Mouse (Mus musculus) thymus, postnatal 4 days (tissue): ENCODE data around the gene Hist1h1a.
"Not testable (repeated sequence)": the region's sequence is repeated elsewhere in the genome, so short reads cannot be mapped to it uniquely, and the experiment has no call there.

Source experiments
- DNase-seq: peaks from one replicate; pipeline ENCODE4 v3.0.0; 2021

Gene Hist1h1a

DNA sequence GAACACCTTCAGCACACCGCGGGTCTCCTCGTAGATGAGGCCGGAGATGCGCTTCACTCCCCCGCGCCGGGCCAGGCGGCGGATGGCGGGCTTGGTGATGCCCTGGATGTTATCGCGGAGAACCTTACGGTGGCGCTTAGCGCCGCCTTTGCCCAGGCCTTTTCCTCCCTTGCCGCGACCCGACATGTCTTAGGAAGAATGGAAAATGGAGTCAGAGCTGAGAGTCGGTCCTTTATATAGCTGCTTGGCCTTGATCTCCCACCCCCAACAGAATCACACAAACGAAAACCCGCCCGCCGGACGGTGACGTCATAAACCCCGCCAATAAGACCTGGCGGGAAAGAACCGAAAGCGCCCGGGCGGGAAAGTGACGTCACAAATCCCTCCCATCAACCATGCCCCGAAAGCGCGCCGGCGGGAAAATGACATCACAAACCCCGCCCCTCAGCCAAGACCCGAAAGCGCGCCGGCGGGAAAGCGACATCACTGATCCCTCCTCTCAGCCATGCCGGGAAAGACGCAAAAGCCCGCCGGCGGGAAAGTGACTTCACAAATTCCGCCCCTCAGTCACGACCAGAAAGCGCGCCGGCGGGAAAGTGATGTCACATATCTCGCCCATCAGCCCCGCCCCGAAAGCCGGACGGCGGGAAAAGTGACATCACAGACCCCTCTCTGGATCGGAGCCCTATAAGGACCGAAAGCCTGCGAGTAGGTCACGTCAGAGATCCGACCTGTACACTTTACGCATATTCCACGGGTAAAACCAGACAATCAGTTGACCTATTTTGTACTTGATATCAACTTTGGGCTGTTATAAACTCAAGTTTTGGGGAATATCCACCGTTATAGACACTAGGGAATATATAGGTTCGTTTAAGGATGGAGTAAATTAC, 2.2 kb upstream of the Hist1h1a start, which contains the start of gene Hist1h4a:
TSS of gene Hist1h4a (minus strand) at position 259 of the 893 bp plus-strand sequence.
- DNase-seq = peak; percentile 99

DNA sequence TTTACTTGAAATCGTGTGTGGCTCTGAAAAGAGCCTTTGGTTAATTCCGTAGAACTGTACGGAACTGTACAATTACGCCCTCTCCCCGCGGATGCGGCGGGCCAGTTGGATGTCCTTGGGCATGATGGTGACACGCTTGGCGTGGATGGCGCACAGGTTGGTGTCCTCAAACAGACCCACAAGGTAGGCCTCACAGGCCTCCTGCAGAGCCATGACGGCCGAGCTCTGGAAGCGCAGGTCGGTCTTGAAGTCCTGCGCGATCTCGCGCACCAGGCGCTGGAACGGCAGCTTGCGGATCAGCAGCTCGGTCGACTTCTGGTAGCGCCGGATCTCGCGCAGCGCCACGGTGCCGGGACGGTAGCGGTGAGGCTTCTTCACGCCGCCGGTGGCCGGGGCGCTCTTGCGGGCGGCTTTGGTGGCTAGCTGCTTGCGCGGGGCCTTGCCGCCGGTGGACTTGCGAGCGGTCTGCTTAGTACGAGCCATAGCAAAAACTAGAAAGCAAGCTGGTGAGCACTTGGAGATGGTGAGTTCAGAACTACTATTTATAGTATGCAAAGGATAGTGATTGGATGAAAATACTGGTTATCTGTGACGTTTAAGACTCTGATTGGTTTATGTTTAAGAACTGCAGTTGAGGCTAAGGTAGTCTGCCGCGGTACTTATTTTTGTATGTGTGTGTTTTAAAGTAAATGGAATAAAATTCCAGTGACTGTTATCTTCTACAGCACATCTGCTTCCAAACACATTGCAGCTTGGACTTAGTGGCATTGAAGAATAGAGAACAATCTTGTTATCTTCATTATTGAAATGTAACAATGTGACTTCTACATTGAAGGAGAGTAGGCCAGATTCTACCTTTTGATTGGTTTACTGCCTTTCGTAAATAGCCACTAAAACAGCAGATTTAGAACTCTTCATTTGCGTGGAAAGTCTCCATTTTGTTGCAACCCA, 1.3 kb upstream of the Hist1h1a start, which contains the start of gene Hist1h3a:
TSS of gene Hist1h3a (minus strand) at position 516 of the 951 bp plus-strand sequence.
- DNase-seq = peak; percentile 72

DNA sequence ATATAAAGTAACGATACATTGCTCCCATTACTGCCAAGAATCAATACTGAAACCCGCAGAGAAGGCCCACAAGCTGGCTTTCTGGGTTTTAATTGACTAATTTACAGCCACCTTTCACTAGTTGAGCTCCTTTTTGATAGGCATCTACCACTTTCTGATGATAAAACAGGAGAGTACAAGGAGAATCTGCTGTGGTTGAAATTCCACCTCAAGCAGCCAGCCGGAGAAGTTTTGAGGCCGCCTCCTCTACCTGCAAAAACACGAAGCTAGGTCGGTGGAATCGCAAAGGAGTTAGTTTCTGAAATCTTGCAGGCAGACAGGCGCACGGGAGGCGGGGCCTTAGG, 252 bp upstream of the Hist1h1a start:
- DNase-seq = no peak

DNA sequence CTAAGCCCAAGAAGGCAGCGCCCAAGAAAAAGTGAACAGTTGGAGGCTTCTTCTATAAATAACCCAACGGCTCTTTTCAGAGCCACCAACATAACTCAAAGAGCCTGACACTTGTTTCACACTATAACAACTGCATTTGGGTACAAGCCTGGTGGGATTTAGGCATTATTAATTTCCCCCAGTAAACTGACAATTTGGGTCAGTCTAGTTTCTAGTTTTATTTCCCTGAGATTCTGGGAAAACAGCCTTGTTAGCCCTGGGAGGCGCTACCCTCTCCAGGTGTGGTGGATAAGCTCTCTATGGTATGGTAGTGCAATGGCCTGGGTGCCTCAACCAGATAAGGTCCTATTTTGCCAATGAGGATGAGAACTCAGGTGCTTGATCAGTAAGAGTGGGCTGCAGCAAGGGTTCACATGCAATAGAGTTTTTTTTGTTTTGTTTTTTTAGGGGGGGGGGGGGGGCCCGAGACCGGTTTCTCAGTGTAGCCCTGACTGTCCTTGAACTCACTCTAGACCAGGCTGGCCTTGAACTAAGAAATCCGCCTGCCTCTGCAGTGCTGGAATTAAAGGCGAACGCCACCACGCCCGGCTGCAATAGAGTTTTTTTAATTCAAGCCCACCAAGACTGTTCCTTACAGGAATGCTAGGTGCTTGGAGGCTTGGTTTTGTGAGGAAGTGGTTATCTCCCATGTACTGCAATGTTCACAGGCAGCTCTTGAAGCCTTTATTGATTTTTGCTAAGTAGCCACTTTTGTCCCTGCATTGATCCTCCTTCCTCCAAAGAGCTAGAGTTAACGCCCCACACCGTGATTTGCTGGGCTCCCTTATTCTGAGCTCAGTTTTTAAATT, 1.1 kb downstream of the Hist1h1a start:
- peak; percentile 21 for DNase-seq

DNA sequence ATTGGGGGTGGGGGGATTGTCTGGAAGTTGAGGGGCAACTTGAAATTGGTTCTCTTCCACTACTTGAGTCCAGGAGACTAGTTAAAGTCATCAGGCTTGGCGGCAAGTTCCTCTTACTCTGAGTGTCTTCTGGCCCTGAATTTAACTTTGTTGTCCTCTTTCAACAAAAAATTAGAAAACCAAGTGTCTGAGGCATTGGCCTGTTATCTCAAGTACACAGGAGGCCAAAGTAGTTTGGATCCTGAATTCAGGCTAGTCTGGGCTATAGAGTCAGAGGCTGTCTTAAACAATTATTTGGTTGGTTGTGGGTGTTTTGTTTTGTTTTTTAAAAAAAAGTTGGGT, 1.7 kb downstream of the Hist1h1a start:
- no peak for DNase-seq

DNA sequence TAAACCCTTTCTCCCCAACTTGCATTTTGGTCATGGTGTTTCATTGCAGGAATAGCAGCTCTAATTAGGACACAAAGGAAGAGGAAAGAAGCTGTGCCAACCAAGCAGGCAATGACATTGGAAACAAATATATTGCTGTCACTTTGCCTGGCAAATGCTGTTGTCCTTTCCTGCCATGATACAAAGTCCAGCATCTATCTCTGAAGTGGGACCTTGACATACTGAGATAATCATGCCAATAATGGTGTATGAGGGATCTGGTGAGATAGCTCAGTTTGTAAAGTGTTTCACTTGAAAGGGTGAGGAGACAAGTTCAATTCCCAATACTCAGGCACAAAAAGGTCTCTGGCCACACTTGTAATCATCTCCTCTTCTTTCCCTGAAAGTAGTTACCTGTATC, 3.3 kb downstream of the Hist1h1a start:
- DNase-seq = no peak

DNA sequence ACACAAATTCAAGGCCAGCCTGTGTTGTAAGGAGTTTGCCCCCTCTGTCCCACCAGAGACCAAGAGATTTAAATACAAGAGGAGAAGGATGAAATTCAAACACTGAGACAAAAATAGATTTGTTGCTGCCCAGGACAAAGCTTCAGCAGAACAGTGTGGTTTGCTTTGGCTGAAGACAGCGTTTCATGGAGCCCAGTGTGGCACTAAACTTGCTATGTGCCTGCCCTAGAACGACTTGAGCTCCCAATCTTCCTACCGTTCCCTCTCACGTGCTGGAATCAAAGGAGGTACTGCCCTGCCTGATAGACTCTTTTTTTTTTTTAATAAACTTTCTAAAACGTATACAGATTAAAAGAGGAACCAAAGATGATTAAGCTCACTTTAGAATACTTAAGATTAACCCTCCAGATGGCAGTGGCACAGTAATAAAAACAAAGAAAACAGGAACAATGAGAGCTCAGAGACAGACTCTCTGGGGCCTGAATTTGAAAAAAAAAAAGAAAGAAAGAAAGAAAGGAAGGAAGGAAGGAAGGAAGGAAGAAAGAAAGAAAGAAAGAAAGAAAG, 5.5 kb downstream of the Hist1h1a start:
- no peak for DNase-seq

DNA sequence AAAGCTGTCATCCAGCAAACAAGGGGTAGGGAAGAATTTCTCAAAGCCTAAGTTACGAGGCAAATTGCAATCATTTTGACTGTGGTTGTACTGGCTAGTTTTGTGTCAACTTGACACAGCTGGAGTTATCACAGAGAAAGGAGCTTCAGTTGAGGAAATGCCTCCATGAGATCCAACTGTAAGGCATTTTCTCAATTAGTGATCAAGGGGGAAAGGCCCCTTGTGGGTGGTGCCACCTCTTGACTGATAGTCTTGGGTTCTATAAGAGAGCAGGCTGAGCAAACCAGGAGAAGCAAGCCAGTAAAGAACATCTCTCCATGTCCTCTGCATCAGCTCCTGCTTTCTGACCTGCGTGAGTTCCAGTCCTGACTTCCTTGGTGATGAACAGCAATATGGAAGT, 6.1 kb downstream of the Hist1h1a start, which contains the start of gene Trim38:
TSS of gene Trim38 (plus strand) at position 301 of the 400 bp plus-strand sequence.
- not testable (repeated sequence) for DNase-seq

DNA sequence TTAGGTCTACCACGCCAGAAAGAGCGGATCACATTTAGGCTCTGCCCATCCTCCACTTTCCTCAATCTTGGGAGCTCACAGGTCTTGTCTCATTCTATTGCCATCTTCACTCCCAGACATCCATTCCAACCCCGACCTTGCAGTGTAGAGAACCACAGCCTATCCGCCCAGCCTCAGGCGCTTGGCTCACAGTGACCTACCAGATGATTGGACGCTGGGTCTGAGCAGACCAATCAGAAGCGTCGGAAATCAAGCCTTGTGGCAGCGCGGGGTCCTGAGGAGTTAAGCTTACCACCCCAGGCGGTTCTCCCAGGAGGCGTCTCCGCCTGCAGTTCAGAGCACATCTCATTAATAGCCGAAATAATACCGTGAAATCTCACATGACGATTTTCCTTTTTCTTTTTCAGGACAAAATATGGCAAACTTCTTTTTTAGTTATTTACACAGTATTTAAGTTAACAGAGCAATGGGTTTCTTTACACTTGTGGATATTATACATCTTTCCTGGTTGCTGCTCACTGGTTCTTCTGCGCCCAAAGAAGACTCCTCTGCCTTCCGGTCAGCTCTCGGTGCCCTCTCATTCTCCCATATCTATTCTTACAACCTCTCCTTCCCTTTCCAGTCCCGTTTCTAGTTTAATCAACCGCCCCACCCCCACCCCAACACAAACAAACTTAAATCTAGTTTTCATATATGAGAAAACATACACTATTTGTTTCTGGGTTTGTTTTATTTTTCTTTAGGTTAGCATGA, 9.3 kb downstream of the Hist1h1a start:
- peak; percentile 25 for DNase-seq

DNA sequence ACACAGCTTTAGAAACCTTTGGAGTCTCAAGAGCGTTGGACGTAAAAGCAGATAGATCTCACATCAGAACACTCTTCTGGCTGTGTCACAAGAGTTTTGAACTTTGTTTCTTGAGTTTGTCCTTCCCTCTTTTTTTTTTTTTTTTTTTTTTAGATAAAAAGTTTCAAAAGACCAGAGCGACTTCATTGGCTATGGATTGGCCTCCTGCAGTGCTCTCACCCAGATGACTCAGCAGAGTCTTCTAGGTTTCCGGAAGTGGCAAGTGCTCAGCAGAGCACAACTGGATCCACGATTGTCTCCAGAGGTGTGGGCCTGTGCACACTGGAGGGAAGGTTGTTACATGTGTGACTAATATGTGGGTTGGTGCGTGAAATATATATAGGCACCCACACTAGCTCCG, 14.9 kb downstream of the Hist1h1a start:
- DNase-seq = no peak

DNA sequence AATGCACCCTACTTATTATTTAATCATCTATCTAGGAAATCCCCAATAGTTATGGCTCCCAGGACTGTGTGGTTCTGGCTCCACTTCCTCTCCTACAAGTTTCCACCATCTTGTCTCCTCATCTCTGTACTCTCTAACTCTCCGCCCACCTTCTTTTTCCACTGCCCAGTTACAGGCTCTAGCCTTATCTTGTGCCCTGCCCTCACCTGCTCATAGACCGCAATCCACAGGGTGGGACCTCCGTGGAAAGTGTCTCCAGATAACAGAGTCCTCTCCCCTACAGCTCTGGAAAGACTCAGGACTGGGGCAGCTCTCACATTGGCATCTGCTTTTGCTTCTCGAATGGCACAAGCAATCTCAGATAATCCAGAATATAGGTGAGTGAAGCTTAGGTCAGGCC, 15.6 kb downstream of the Hist1h1a start:
- no peak for DNase-seq

DNA sequence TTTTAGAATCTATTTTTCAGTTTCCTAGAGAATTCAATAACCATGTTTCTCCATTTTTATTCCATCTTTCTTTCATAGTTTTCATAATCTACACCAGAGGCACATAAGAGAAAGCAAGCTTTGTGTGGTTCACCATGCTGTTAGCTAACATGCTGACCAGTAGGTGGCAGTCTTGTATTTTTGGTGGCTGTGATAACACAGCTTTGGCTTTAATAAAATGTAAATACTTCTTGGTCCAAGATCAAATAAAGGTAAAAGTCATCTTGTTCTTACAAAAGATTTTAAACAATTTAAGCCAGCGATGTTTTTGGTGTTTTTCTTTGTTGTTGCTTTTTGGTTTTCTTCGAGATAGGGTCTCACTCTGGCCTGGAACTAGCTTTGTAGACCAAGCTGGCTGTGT, 29.1 kb downstream of the Hist1h1a start:
- peak; percentile 62 for DNase-seq

DNA sequence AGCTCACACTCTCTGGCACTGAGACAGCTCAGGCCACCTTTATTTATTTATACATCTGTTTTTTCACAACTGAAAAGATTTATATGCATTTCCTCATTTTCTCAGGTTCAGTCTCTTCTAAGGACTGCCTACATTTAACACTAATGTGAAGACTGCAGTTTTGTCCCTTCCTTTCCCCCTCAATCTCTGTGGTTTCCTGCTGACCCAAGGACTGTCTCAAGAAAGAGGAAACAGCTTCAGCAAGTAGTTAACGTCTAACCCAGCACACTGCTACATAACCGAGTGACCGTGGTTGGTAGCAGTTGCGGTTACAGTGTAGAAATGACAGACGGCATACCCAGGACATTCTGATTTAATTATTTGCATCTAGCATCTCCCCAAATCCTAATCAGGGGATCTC, 35.9 kb downstream of the Hist1h1a start:
- DNase-seq = no peak

DNA sequence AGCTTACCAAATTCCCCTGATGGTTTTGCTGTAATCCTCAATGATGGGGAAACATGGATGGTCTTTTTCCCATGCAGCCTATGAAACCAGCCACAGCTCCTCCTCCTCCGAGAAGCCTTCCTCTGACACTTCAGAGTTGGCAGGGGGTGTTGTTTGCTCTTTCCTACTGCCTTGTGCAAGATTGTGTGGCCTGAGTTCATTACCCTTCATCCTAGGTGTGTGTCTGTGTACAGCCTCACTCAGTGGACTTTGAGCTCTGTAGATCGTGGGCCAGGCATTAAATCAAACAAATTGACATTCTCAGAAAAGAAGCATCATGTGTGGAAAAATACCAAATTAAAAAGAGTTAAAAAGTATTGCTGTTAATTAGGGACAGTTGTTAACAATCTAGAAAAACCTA, 41.1 kb downstream of the Hist1h1a start:
- DNase-seq = no peak

DNA sequence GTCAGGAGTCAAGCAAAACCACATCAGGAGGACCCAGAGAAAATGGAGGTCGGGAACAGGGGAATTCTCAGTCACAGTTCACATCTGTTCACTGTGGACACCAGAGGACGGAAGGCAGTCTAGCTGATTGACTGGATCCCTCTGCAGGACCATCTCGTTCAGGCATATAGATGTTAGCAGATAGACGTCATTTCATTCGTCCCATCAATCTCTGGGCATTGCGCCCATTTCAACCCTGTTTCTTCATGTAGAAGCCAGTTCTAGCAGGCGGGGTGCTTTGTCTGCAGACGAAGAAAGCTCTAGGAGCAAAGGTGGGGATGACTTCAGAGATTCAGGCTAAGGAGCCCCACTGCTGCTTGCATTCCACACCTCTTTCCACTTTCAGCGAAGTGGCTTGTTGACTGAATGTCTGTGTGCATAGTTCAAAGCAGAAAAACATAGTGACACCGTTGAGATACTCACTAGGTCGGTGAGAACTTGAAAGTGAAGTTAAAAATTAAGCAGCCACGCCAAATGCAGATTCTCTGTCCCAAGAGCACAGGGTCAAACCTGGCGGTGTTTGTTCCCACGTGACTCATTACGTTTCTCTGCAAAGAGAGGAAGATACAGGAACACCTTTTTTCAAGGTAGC, 43.1 kb downstream of the Hist1h1a start, which contains the start of gene Slc17a2:
TSS of gene Slc17a2 (plus strand) at position 572 of the 631 bp plus-strand sequence.
- no peak for DNase-seq
